19 mouse cellular contexts compared by ENCODE assay signal in genomic region chr5:131519560-131519959, GRCm38 (mm10).
DNase-seq lines count a peak whose midpoint lies in the region; ATAC-seq lines count a peak whose summit lies in the region.
"Had no signal": no experiment of that assay in that cellular context is flagged by ENCODE, and none has a peak within 500 bp of the region (broad histone marks: within the 10 kb centered on the region; RNA-seq: fewer than 3 reads in every experiment).

No protein-coding gene starts in this region.

- intact Hi-C loops in gastrocnemius, postnatal 36 days (cut with DNase I): no loop called here

- peak; percentile 37 for DNase-seq in 416B (ENCODE audit: low read depth)
- DNase-seq in ovary, postnatal 14 days (ENCODE audit: low spot score): no peak
- no peak for DNase-seq in kidney, adult 11 months
- DNase-seq in gastrocnemius, postnatal 36 days: no peak
- DNase-seq: adrenal gland, adult 8-10 months; adrenal gland, postnatal 14 days; adrenal gland, postnatal 36 days; cerebellum, adult 11-12 months; cerebellum, adult 2 months; cerebellum, adult 9-10 months; cerebellum, postnatal 10 days; cerebellum, postnatal 25 days; embryo, embryonic 11 days; forebrain, postnatal 0 days had no signal

- ATAC-seq in common myeloid progenitor, adult 5-6 weeks (replicated peaks; ENCODE audit: low read depth, poor library complexity, severe bottlenecking): peak; percentile 89
- ATAC-seq in granulocyte monocyte progenitor cell, adult 5-6 weeks (replicated peaks; ENCODE audit: poor library complexity, severe bottlenecking): peak; percentile 59; the same call in 1 of the 2 replicates
- ATAC-seq in megakaryocyte-erythroid progenitor cell, adult 5-6 weeks (replicated peaks; ENCODE audit: low FRiP score, low TSS enrichment, poor library complexity, severe bottlenecking): peak; percentile 84
- ATAC-seq: forebrain, embryonic 13.5 days; forebrain, embryonic 15.5 days; forebrain, postnatal 0 days had no signal
